Mouse (Mus musculus) embryonic facial prominence, embryonic 12.5 days (tissue): ENCODE data around the gene Prex1. TPM values are rescaled to one million over a fixed set of nuclear protein-coding genes. Genes with fewer than 3 reads are reported as not detected.
A peak's percentile ranks its signal among the peaks of the same experiment; 100 is the strongest.
"Not testable (repeated sequence)": the region's sequence is repeated elsewhere in the genome, so short reads cannot be mapped to it uniquely, and the experiment has no call there.

Experiments
- ATAC-seq: fragments of 200-750 bp; cut with Nextera tagmentation; 2 replicates; pipeline ENCODE4 v1.8.0; 2017; ENCODE audit not compliant: insufficient number of reproducible peaks, insufficient read depth, low FRiP score, low TSS enrichment
- H3K27ac ChIP-seq: fragments of 300-500 bp; sonication (generic); 2 replicates; pipeline ENCODE4 v1.5.1; 2016; ENCODE audit warnings: mild to moderate bottlenecking
- H3K27me3 ChIP-seq: fragments of 300-500 bp; sonication (generic); 2 replicates; pipeline ENCODE4 v1.6.1; 2016; ENCODE audit warnings: mild to moderate bottlenecking, moderate library complexity
- H3K36me3 ChIP-seq: fragments of 300-500 bp; sonication (generic); 2 replicates; pipeline ENCODE4 v1.6.1; 2016; ENCODE audit warnings: mild to moderate bottlenecking
- H3K4me1 ChIP-seq: fragments of 300-500 bp; sonication (generic); 2 replicates; pipeline ENCODE4 v1.6.1; 2016
- H3K4me2 ChIP-seq: fragments of 300-500 bp; sonication (generic); replicated peaks from 2 replicates; pipeline ENCODE4 v1.6.1; 2016; ENCODE audit warnings: mild to moderate bottlenecking, moderate library complexity
- H3K4me3 ChIP-seq: fragments of 300-500 bp; sonication (generic); 2 replicates; pipeline ENCODE4 v1.5.1; 2016; ENCODE audit warnings: mild to moderate bottlenecking
- H3K9ac ChIP-seq: fragments of 300-500 bp; sonication (generic); 2 replicates; pipeline ENCODE4 v1.6.1; 2016; ENCODE audit warnings: mild to moderate bottlenecking, moderate library complexity
- H3K9me3 ChIP-seq: fragments of 300-500 bp; sonication (generic); 2 replicates; pipeline ENCODE4 v1.6.1; 2016; ENCODE audit warnings: mild to moderate bottlenecking, moderate library complexity
- WGBS: fragments of 180-500 bp; shearing (Covaris S2); methylation state at CpG from one replicate; pipeline ENCODE4 v1.1.7; 2016; 5-methylcytosine and 5-hydroxymethylcytosine counted together
- polyA plus RNA-seq: library from polyadenylated mRNA; unstranded; fragments of >200 nt; fragmentation: Nextera tagmentation; extraction: Ambion mirVana; gene quantifications from 2 replicates; pipeline ENCODE4 v1.2.1, GENCODE M21; 2016

Prex1 gene
- 36.2 and 41.5 TPM in 2 replicates for polyA plus RNA-seq

DNA sequence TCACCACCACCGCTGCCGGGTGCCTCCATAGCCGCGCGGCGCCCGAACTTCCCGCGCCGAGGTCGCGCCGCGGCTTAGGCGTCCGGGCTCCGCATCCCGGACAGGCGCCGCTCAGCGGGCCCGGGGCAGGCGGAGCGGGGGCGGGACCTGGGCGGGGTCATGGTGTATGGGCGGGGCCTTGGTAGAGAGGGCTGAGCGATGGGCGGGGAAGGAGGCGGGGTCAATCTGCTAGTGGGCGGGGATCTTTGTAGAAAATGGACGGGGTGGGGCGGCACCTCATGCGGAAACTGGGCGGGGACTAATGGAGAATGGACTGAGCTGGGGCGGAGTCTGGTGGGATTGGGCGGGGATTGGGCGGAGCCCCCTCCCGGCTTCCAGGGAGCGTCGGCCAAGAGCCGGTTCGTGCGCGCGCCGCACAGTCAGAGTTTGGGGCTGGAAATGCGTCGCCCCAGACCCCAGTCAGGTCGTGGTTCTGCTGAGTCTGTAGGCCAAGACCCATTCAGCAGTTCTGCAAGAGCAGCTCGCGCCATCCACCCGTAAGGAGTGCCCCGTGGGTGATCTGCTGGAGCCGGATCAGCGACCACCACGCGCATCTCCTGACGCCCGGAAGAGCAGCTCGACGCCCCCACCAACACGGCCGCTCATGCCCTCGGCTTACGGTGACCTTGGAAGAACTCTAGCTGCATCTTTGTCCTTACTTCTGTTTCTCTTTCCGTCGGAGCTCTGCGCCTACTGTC, at the start of gene Prex1:
Gene Prex1 (minus strand): TSS at position 143 of the 737 bp plus-strand sequence.
- Histone ChIP-seq H3K36me3 (no peaks in the 10 kb centered on the region), H3K4me1 (peaks cover 30% of the 10 kb centered on the region), H3K9me3 (no peaks in the 10 kb centered on the region), H3K4me2 (peak within 1 kb of the TSS; percentile 78), H3K27me3 (no peaks in the 10 kb centered on the region), H3K27ac (peak within 1 kb of the TSS; percentile 54), H3K4me3 (peak within 1 kb of the TSS; percentile 75), H3K9ac (peak within 1 kb of the TSS; percentile 74)
- under 1% methylated on average over 68 of the region's 69 CpGs for WGBS
- ATAC-seq = peak; percentile 76

- WGBS = 33% methylated on average over 3 of the region's 3 CpGs
- Histone ChIP-seq H3K4me1 (peaks cover 7% of the 10 kb centered on the region; the same call in 1 of the 2 replicates), H3K9ac (no peak overlapping the region)
Measured at GRCm38 (mm10) chr2:166757969-166758368, 44.3 kb upstream of the Prex1 start.

GRCm38 (mm10) chr2:166754760-166755159, 41.1 kb upstream of the Prex1 start:
- H3K27me3 ChIP-seq = no peaks in the 10 kb centered on the region
- no peak overlapping the region for H3K9ac ChIP-seq
- 88% methylated on average over 7 of the region's 7 CpGs for WGBS
- no peak for ATAC-seq
- H3K27ac ChIP-seq = no peak overlapping the region
- H3K4me1 ChIP-seq = peaks cover 7% of the 10 kb centered on the region; the same call in 1 of the 2 replicates
- no peaks in the 10 kb centered on the region for H3K9me3 ChIP-seq
- H3K4me2 ChIP-seq = no peak overlapping the region
- H3K36me3 ChIP-seq = no peaks in the 10 kb centered on the region
- no peak overlapping the region for H3K4me3 ChIP-seq

More at GRCm38 (mm10) chr2:166757969-166758368, 44.3 kb upstream of the Prex1 start:
- H3K36me3 ChIP-seq = no peaks in the 10 kb centered on the region
- H3K27me3 ChIP-seq = no peaks in the 10 kb centered on the region
- H3K4me3 ChIP-seq = no peak overlapping the region
- no peak overlapping the region for H3K27ac ChIP-seq
- ATAC-seq = no peak
- H3K9me3 ChIP-seq = no peaks in the 10 kb centered on the region
- H3K4me2 ChIP-seq = no peak overlapping the region

GRCm38 (mm10) chr2:166754194-166754593, 40.6 kb upstream of the Prex1 start:
- Histone ChIP-seq H3K36me3 (no peaks in the 10 kb centered on the region), H3K4me1 (peaks cover 7% of the 10 kb centered on the region; the same call in 1 of the 2 replicates), H3K4me2 (no peak overlapping the region), H3K4me3 (no peak overlapping the region), H3K9ac (no peak overlapping the region), H3K9me3 (no peaks in the 10 kb centered on the region), H3K27me3 (no peaks in the 10 kb centered on the region), H3K27ac (no peak overlapping the region)
- ATAC-seq = no peak
- WGBS = 68% methylated on average over 4 of the region's 4 CpGs

GRCm38 (mm10) chr2:166750620-166751191, 37.1 kb upstream of the Prex1 start:
- no peak overlapping the region for H3K4me3 ChIP-seq
- no peaks in the 10 kb centered on the region for H3K36me3 ChIP-seq
- no peak overlapping the region for H3K27ac ChIP-seq
- no peak overlapping the region for H3K9ac ChIP-seq
- no peaks in the 10 kb centered on the region for H3K4me1 ChIP-seq
- 82% methylated on average over 6 of the region's 6 CpGs for WGBS
- H3K4me2 ChIP-seq = no peak overlapping the region
- H3K9me3 ChIP-seq = no peaks in the 10 kb centered on the region
- no peak for ATAC-seq
- no peaks in the 10 kb centered on the region for H3K27me3 ChIP-seq

DNA sequence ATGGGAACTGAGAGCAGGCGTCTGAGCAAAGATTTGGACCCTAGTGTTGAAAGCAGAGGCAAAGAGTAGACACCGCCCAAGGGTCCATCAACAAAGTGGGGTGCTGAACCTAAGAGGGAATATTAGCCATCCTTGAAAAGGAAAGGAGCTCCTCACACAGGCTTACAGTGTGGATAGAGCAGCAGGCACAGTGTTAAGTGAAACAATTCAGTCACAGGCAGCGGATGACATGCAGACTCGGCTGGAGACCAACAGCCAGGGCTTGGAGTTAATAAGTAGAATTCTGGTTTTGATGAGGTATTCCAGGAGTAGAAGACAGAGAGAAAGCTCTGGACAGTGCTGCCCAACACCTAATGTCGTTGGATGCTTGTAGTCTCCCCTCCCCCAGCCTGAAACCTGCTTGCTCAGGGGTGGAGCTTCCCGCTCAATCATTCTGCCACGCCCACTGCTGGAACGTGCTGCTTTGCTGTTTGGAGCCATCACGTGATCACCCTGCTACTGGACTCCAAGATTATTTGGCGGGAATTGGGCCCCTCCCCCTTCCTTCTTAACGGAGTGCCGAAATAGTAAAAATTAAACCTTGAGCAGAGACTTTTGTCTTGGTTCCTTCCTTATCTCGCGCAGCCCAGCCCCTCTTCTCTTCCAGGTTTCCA, 32.8 kb upstream of the Prex1 start:
- not testable (repeated sequence) for H3K4me2 ChIP-seq, ATAC-seq, H3K9ac ChIP-seq, H3K36me3 ChIP-seq, H3K9me3 ChIP-seq, H3K4me3 ChIP-seq, H3K27me3 ChIP-seq, H3K4me1 ChIP-seq, H3K27ac ChIP-seq
- 57% methylated on average over 14 of the region's 14 CpGs for WGBS

GRCm38 (mm10) chr2:166745849-166746248, 32.2 kb upstream of the Prex1 start:
- ATAC-seq = no peak
- Histone ChIP-seq H3K27me3 (no peaks in the 10 kb centered on the region), H3K4me3 (no peak overlapping the region), H3K4me2 (no peak overlapping the region), H3K4me1 (peaks cover 7% of the 10 kb centered on the region), H3K27ac (no peak overlapping the region), H3K9me3 (no peaks in the 10 kb centered on the region), H3K9ac (no peak overlapping the region), H3K36me3 (no peaks in the 10 kb centered on the region)
- 81% methylated on average over 9 of the region's 9 CpGs for WGBS

DNA sequence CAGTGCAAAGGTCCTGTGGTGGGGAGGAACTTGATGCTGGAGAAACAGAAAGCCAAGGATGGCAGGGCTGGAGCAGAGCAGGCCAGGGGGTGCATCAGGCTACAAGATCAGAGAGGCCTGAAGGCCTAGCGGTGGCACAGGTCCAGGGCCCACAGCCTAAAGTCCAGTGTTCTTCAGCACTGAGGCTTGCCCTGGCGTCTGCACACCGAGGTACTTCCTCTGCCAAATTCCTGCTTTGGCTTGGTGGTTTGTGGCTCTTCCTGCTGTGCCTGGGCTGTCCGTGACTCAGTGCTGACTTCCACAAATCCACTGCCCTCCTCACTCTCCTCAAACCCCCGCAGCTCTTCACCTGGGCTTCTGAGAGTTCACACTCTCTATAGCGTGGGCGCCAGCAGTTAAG, 30.8 kb upstream of the Prex1 start:
- H3K4me3 ChIP-seq = no peak overlapping the region
- H3K27me3 ChIP-seq = no peaks in the 10 kb centered on the region; the same call in 1 of the 2 replicates
- ATAC-seq = no peak
- no peak overlapping the region for H3K27ac ChIP-seq
- H3K4me2 ChIP-seq = no peak overlapping the region
- H3K36me3 ChIP-seq = no peaks in the 10 kb centered on the region
- no peak overlapping the region for H3K9ac ChIP-seq
- H3K4me1 ChIP-seq = peaks cover 11% of the 10 kb centered on the region
- 79% methylated on average over 7 of the region's 7 CpGs for WGBS
- no peaks in the 10 kb centered on the region for H3K9me3 ChIP-seq

- H3K4me1 ChIP-seq = peaks cover 11% of the 10 kb centered on the region
- no peak overlapping the region for H3K4me2 ChIP-seq
- no peak overlapping the region for H3K9ac ChIP-seq
- no peaks in the 10 kb centered on the region for H3K36me3 ChIP-seq
- H3K4me3 ChIP-seq = no peak overlapping the region
- H3K27me3 ChIP-seq = no peaks in the 10 kb centered on the region; the same call in 1 of the 2 replicates
- ATAC-seq = no peak
- no peak overlapping the region for H3K27ac ChIP-seq
- H3K9me3 ChIP-seq = no peaks in the 10 kb centered on the region
- WGBS = 49% methylated on average over 4 of the region's 4 CpGs
Measured at GRCm38 (mm10) chr2:166743504-166743903, 29.9 kb upstream of the Prex1 start.

GRCm38 (mm10) chr2:166741445-166741844, 27.8 kb upstream of the Prex1 start:
- ATAC-seq = no peak
- WGBS = 81% methylated on average over 6 of the region's 6 CpGs
- Histone ChIP-seq H3K27ac (no peak overlapping the region), H3K36me3 (no peaks in the 10 kb centered on the region), H3K4me2 (no peak overlapping the region), H3K9ac (no peak overlapping the region), H3K9me3 (no peaks in the 10 kb centered on the region), H3K4me3 (no peak overlapping the region), H3K27me3 (no peaks in the 10 kb centered on the region; the same call in 1 of the 2 replicates), H3K4me1 (peaks cover 14% of the 10 kb centered on the region)

DNA sequence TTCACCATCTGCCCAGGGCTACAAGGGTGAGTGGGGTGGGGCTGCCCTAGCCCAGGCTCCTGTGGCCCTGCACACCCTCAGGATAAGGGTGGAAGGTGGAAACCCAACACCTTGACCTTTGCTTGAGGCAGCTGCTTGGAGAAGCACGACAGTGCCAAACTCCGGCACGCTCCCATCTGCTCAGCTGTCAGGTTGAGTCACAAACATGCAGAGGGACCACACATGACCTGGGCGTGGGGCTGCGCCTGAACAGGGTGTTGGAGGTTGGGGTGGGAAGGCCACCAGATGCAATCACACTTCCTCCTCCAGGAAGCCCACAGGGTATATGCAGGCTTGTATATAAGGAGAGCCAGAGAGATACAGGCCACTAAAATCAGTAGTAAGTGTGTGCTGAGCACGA, 26.8 kb upstream of the Prex1 start:
- no peak overlapping the region for H3K4me3 ChIP-seq
- WGBS = 53% methylated on average over 6 of the region's 6 CpGs
- no peak overlapping the region for H3K4me2 ChIP-seq
- H3K27me3 ChIP-seq = no peaks in the 10 kb centered on the region; the same call in 1 of the 2 replicates
- H3K9me3 ChIP-seq = no peaks in the 10 kb centered on the region
- peaks cover 14% of the 10 kb centered on the region for H3K4me1 ChIP-seq
- H3K36me3 ChIP-seq = no peaks in the 10 kb centered on the region
- no peak overlapping the region for H3K9ac ChIP-seq
- no peak for ATAC-seq
- H3K27ac ChIP-seq = no peak overlapping the region

DNA sequence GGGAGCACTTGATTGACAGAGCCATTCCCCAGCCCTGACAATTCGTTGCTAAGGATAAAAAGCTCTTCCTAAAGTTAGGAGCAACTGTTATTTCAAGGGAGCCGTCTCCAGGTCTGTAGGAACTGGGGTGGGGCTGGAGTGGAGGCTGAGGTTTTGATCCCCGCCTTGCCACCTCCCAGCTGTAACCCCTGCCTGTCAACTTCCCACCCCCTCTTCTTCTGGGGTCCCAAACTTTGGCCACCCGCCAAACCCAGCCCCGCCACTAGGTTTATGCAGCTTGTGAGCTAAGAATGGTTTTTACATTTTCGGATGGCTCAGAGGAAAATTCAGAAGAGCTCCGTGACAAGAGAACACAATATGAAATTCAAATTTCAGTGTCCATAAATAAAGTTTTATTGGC, 23.7 kb upstream of the Prex1 start:
- no peak overlapping the region for H3K4me3 ChIP-seq
- no peaks in the 10 kb centered on the region for H3K36me3 ChIP-seq
- ATAC-seq = no peak
- WGBS = 52% methylated on average over 7 of the region's 7 CpGs
- no peak overlapping the region for H3K4me2 ChIP-seq
- no peaks in the 10 kb centered on the region; the same call in 1 of the 2 replicates for H3K27me3 ChIP-seq
- H3K9ac ChIP-seq = no peak overlapping the region
- H3K4me1 ChIP-seq = peaks cover 11% of the 10 kb centered on the region; the same call in 1 of the 2 replicates
- no peaks in the 10 kb centered on the region for H3K9me3 ChIP-seq
- no peak overlapping the region for H3K27ac ChIP-seq
